ENCODE assay signal across 8 mouse cellular contexts in the genomic region with DNA sequence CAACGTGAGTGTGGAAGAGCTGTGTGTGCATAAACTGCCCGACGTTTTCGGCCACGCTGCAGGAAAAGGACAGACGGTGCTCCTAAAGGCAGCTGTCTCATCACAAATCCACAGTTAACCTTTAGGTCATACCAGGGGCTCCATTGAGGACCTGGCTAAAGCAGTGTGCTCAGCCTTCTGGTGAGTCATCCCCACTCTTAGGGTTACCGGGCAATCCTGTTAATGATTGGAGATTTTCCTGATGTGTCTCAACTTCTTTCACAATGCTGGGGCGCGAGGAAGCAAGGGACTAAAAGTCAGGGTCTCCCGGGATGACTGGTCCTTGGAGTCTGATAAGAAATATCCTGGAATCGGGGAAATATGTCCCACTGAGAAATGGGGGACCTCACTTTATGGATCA. TPM values are rescaled to one million over a fixed set of nuclear protein-coding genes. Genes with fewer than 3 reads are reported as not detected.
DNase-seq lines count a peak whose midpoint lies in the region; ATAC-seq lines count a peak whose summit lies in the region.
"Had no signal": no experiment of that assay in that cellular context is flagged by ENCODE, and none has a peak within 500 bp of the region (broad histone marks: within the 10 kb centered on the region; RNA-seq: fewer than 3 reads in every experiment).

No protein-coding gene starts in this region.

- H3K36me3 ChIP-seq in hindbrain, embryonic 16.5 days (ENCODE audit: control insufficient read depth, insufficient read depth, low read length) = no peaks in the 10 kb centered on the region
- H3K36me3 ChIP-seq in hindbrain, embryonic 12.5 days = no peaks in the 10 kb centered on the region
- no peaks in the 10 kb centered on the region for H3K36me3 ChIP-seq in neural tube, embryonic 12.5 days
- H3K36me3 ChIP-seq in liver, embryonic 11.5 days (ENCODE audit: control insufficient read depth, insufficient read depth, low read length) = no peaks in the 10 kb centered on the region

- H3K4me3 ChIP-seq in hindbrain, embryonic 16.5 days (ENCODE audit: low read length) = no peak overlapping the region
- no peak overlapping the region for H3K4me3 ChIP-seq in hindbrain, embryonic 12.5 days
- no peak overlapping the region for H3K4me3 ChIP-seq in neural tube, embryonic 12.5 days
- 0 out of 2 replicates have a peak overlapping the region, but pooled peaks have one; percentile 19 for H3K4me3 ChIP-seq in liver, embryonic 11.5 days (ENCODE audit: low read depth, low read length)

- H3K4me1 ChIP-seq in hindbrain, embryonic 16.5 days (ENCODE audit: control insufficient read depth, insufficient read depth, low read depth, low read length) = no peaks in the 10 kb centered on the region
- H3K4me1 ChIP-seq in hindbrain, embryonic 12.5 days = peaks cover 2% of the 10 kb centered on the region
- H3K4me1 ChIP-seq in neural tube, embryonic 12.5 days = no peaks in the 10 kb centered on the region
- no peaks in the 10 kb centered on the region; the same call in 1 of the 2 replicates for H3K4me1 ChIP-seq in liver, embryonic 11.5 days (replicated peaks; ENCODE audit: control insufficient read depth, insufficient read depth, low read length)

- 0 out of 2 replicates have a peak, but pooled peaks have one; percentile 27 for ATAC-seq in hindbrain, embryonic 16.5 days
- ATAC-seq in hindbrain, embryonic 12.5 days (ENCODE audit: low FRiP score) = no peak
- no peak for ATAC-seq in neural tube, embryonic 12.5 days (ENCODE audit: low FRiP score, low read depth)
- no peak for ATAC-seq in liver, embryonic 11.5 days (replicated peaks; ENCODE audit: low FRiP score)

- no peak overlapping the region for H3K27ac ChIP-seq in hindbrain, embryonic 16.5 days (ENCODE audit: low read depth, low read length)
- H3K27ac ChIP-seq in hindbrain, embryonic 12.5 days = no peak overlapping the region
- H3K27ac ChIP-seq in neural tube, embryonic 12.5 days = no peak overlapping the region
- no peak overlapping the region for H3K27ac ChIP-seq in liver, embryonic 11.5 days (ENCODE audit: low read depth, low read length)
- H3K27ac ChIP-seq: hindbrain, postnatal 0 days had no signal

- 69% methylated on average over 11 of the region's 11 CpGs for WGBS in hindbrain, embryonic 16.5 days
- 71% methylated on average over 11 of the region's 11 CpGs for WGBS in hindbrain, embryonic 12.5 days
- WGBS in neural tube, embryonic 12.5 days = 76% methylated on average over 11 of the region's 11 CpGs
- WGBS in liver, embryonic 11.5 days = 63% methylated on average over 11 of the region's 11 CpGs

- no peak overlapping the region for H3K4me2 ChIP-seq in hindbrain, embryonic 16.5 days (ENCODE audit: low read length)
- no peak overlapping the region for H3K4me2 ChIP-seq in hindbrain, embryonic 12.5 days (replicated peaks)
- H3K4me2 ChIP-seq in neural tube, embryonic 12.5 days (replicated peaks) = 0 out of 2 replicates have a peak overlapping the region, but pooled peaks have one; percentile 48
- H3K4me2 ChIP-seq in liver, embryonic 11.5 days = peak overlapping the region; percentile 56

- H3K27me3 ChIP-seq in hindbrain, embryonic 16.5 days (replicated peaks; ENCODE audit: control insufficient read depth, insufficient read depth, low read length) = no peaks in the 10 kb centered on the region
- no peaks in the 10 kb centered on the region for H3K27me3 ChIP-seq in hindbrain, embryonic 12.5 days
- no peaks in the 10 kb centered on the region for H3K27me3 ChIP-seq in neural tube, embryonic 12.5 days (replicated peaks)
- no peaks in the 10 kb centered on the region for H3K27me3 ChIP-seq in liver, embryonic 11.5 days (replicated peaks; ENCODE audit: control insufficient read depth, insufficient read depth, low read length)

- H3K9ac ChIP-seq in hindbrain, embryonic 16.5 days (ENCODE audit: low read depth, low read length) = no peak overlapping the region
- no peak overlapping the region for H3K9ac ChIP-seq in hindbrain, embryonic 12.5 days
- no peak overlapping the region for H3K9ac ChIP-seq in neural tube, embryonic 12.5 days
- peak overlapping the region; percentile 49; the same call in 1 of the 2 replicates for H3K9ac ChIP-seq in liver, embryonic 11.5 days (ENCODE audit: low read depth, low read length)

- no peak for DNase-seq in neural tube, embryonic 10.5 days (ENCODE audit: extremely low spot score, low spot score)
- DNase-seq in liver, embryonic 11.5 days (ENCODE audit: low spot score) = no peak
- DNase-seq in embryo, embryonic 11 days = no peak
- DNase-seq in c-Kit-positive CD71-positive TER-119-positive erythroid progenitor cells, embryonic 14.5 days (ENCODE audit: low spot score) = no peak

- no peaks in the 10 kb centered on the region for H3K9me3 ChIP-seq in hindbrain, embryonic 16.5 days (ENCODE audit: control insufficient read depth, low read length)
- no peaks in the 10 kb centered on the region for H3K9me3 ChIP-seq in hindbrain, embryonic 12.5 days (replicated peaks)
- no peaks in the 10 kb centered on the region for H3K9me3 ChIP-seq in neural tube, embryonic 12.5 days
- no peaks in the 10 kb centered on the region for H3K9me3 ChIP-seq in liver, embryonic 11.5 days (ENCODE audit: control insufficient read depth, low read length)

RNA-seq across cellular contexts. Expression of a gene that starts 15.9 kb away (rescaled TPM):
- 4.1 and 5.2 TPM in 2 replicates for polyA plus RNA-seq in hindbrain, embryonic 16.5 days (2015; fragmentation: Nextera tagmentation; extraction: Ambion mirVana)
- 2.1 and 2.8 TPM in 2 replicates for polyA plus RNA-seq in hindbrain, embryonic 12.5 days (2016; fragmentation: Nextera tagmentation; extraction: Ambion mirVana)
- polyA plus RNA-seq in neural tube, embryonic 12.5 days (2016; fragmentation: Nextera tagmentation; extraction: Ambion mirVana) = 2.8 and 4.0 TPM in 2 replicates
- polyA plus RNA-seq in liver, embryonic 11.5 days (2014; fragmentation: Nextera tagmentation; extraction: Ambion mirVana) = 0.38 and 0.75 TPM in 2 replicates

RNA-seq across cellular contexts. Expression of a gene that starts 30.5 kb away (rescaled TPM):
- polyA plus RNA-seq in hindbrain, embryonic 16.5 days (2015; fragmentation: Nextera tagmentation; extraction: Ambion mirVana) = 128 and 132 TPM in 2 replicates
- polyA plus RNA-seq in hindbrain, embryonic 12.5 days (2016; fragmentation: Nextera tagmentation; extraction: Ambion mirVana) = 81.1 and 88.2 TPM in 2 replicates
- polyA plus RNA-seq in neural tube, embryonic 12.5 days (2016; fragmentation: Nextera tagmentation; extraction: Ambion mirVana) = 80.5 and 85.5 TPM in 2 replicates
- polyA plus RNA-seq in liver, embryonic 11.5 days (2014; fragmentation: Nextera tagmentation; extraction: Ambion mirVana) = 86.1 and 93.7 TPM in 2 replicates

RNA-seq across cellular contexts. Expression of a gene that starts 30.5 kb away (rescaled TPM):
- polyA plus RNA-seq in hindbrain, embryonic 16.5 days (2015; fragmentation: Nextera tagmentation; extraction: Ambion mirVana) = 91.7 and 95.0 TPM in 2 replicates
- polyA plus RNA-seq in hindbrain, embryonic 12.5 days (2016; fragmentation: Nextera tagmentation; extraction: Ambion mirVana) = 123 and 128 TPM in 2 replicates
- 118 and 124 TPM in 2 replicates for polyA plus RNA-seq in neural tube, embryonic 12.5 days (2016; fragmentation: Nextera tagmentation; extraction: Ambion mirVana)
- polyA plus RNA-seq in liver, embryonic 11.5 days (2014; fragmentation: Nextera tagmentation; extraction: Ambion mirVana) = 93.0 and 93.5 TPM in 2 replicates

RNA-seq across cellular contexts. Expression of a gene that starts 39.2 kb away (rescaled TPM):
- polyA plus RNA-seq in hindbrain, embryonic 16.5 days (2015; fragmentation: Nextera tagmentation; extraction: Ambion mirVana) = 0.29 and 0.42 TPM in 2 replicates
- polyA plus RNA-seq in hindbrain, embryonic 12.5 days (2016; fragmentation: Nextera tagmentation; extraction: Ambion mirVana) = 0.40 and 0.60 TPM in 2 replicates
- polyA plus RNA-seq in neural tube, embryonic 12.5 days (2016; fragmentation: Nextera tagmentation; extraction: Ambion mirVana) = 0.15 and 0.20 TPM in 2 replicates
- 0.33 and 0.35 TPM in 2 replicates for polyA plus RNA-seq in liver, embryonic 11.5 days (2014; fragmentation: Nextera tagmentation; extraction: Ambion mirVana)

Comparison
In these comparisons a context has a peak if more than half of its experiments do, and no peak if none do; other contexts are left out.
1. H3K4me2 ChIP-seq: peak in neural tube, embryonic 12.5 days (single experiment) and liver, embryonic 11.5 days (single experiment); none in hindbrain, embryonic 16.5 days (single experiment) and hindbrain, embryonic 12.5 days (single experiment).